Mouse (Mus musculus): ENCODE measurements around the gene Csdc2. TPM values are rescaled to one million over a fixed set of nuclear protein-coding genes. Genes with fewer than 3 reads are reported as not detected.
"Not testable (repeated sequence)": the region's sequence is repeated elsewhere in the genome, so short reads cannot be mapped to it uniquely, and the experiment has no call there.

Gene Csdc2
- polyA plus RNA-seq, 1 experiment = 5.6 TPM

- Histone ChIP-seq H3K36me3 (ENCODE audit: control insufficient read depth, insufficient read depth, low read length) (peaks cover 10% of the 10 kb centered on the region), H3K4me3 (ENCODE audit: insufficient read depth, low read depth, low read length) (no peak overlapping the region), H3K27ac (ENCODE audit: insufficient read depth, low read depth, low read length) (no peak overlapping the region), H3K4me1 (ENCODE audit: control insufficient read depth, insufficient read depth, low read length) (peaks cover 16% of the 10 kb centered on the region; the same call in 1 of the 2 replicates), H3K27me3 (replicated peaks; ENCODE audit: control insufficient read depth, insufficient read depth, low read length) (no peaks in the 10 kb centered on the region)
- no peak for DNase-seq
- WGBS = 74% methylated on average over 2 of the region's 2 CpGs
- no peak for TF ChIP-seq POLR2A (IDR thresholded peaks at IDR 0.05; ENCODE audit: low read depth, low read length)
- TF ChIP-seq CTCF (conservative IDR thresholded peaks at IDR 0.05; ENCODE audit: insufficient read depth, insufficient read length, low read depth, low read length) = no peak
Measured at GRCm38 (mm10) chr15:81896407-81896806, 40.2 kb upstream of the Csdc2 start.

- H3K27me3 ChIP-seq (replicated peaks; ENCODE audit: control insufficient read depth, insufficient read depth, low read length) = no peaks in the 10 kb centered on the region
- no peak overlapping the region for H3K4me3 ChIP-seq (ENCODE audit: insufficient read depth, low read depth, low read length)
- H3K27ac ChIP-seq (ENCODE audit: insufficient read depth, low read depth, low read length) = no peak overlapping the region
- peaks cover 10% of the 10 kb centered on the region for H3K36me3 ChIP-seq (ENCODE audit: control insufficient read depth, insufficient read depth, low read length)
- peak; percentile 71 for DNase-seq
- no peak for TF ChIP-seq POLR2A (IDR thresholded peaks at IDR 0.05; ENCODE audit: low read depth, low read length)
- TF ChIP-seq CTCF (conservative IDR thresholded peaks at IDR 0.05; ENCODE audit: insufficient read depth, insufficient read length, low read depth, low read length) = no peak
- peaks cover 12% of the 10 kb centered on the region; the same call in 1 of the 2 replicates for H3K4me1 ChIP-seq (ENCODE audit: control insufficient read depth, insufficient read depth, low read length)
- WGBS = 65% methylated on average over 5 of the region's 5 CpGs
Measured at GRCm38 (mm10) chr15:81897607-81898285, 38.8 kb upstream of the Csdc2 start.

GRCm38 (mm10) chr15:81898751-81899150 lies 37.8 kb upstream of the Csdc2 start:
- no peaks in the 10 kb centered on the region for H3K27me3 ChIP-seq (replicated peaks; ENCODE audit: control insufficient read depth, insufficient read depth, low read length)
- H3K4me1 ChIP-seq (ENCODE audit: control insufficient read depth, insufficient read depth, low read length) = peaks cover 12% of the 10 kb centered on the region; the same call in 1 of the 2 replicates
- no peak for TF ChIP-seq CTCF (conservative IDR thresholded peaks at IDR 0.05; ENCODE audit: insufficient read depth, insufficient read length, low read depth, low read length)
- no peak for TF ChIP-seq POLR2A (IDR thresholded peaks at IDR 0.05; ENCODE audit: low read depth, low read length)
- WGBS = 48% methylated on average over 2 of the region's 2 CpGs
- H3K4me3 ChIP-seq (ENCODE audit: insufficient read depth, low read depth, low read length) = no peak overlapping the region
- peaks cover 10% of the 10 kb centered on the region for H3K36me3 ChIP-seq (ENCODE audit: control insufficient read depth, insufficient read depth, low read length)
- no peak overlapping the region for H3K27ac ChIP-seq (ENCODE audit: insufficient read depth, low read depth, low read length)
- DNase-seq = no peak

- H3K36me3 ChIP-seq (ENCODE audit: control insufficient read depth, insufficient read depth, low read length) = peaks cover 5% of the 10 kb centered on the region
- no peak overlapping the region for H3K27ac ChIP-seq (ENCODE audit: insufficient read depth, low read depth, low read length)
- TF ChIP-seq CTCF (conservative IDR thresholded peaks at IDR 0.05; ENCODE audit: insufficient read depth, insufficient read length, low read depth, low read length) (peak; percentile 62), POLR2A (IDR thresholded peaks at IDR 0.05; ENCODE audit: low read depth, low read length) (no peak)
- WGBS = 40% methylated on average over 2 of the region's 2 CpGs
- DNase-seq = peak; percentile 73
- H3K27me3 ChIP-seq (replicated peaks; ENCODE audit: control insufficient read depth, insufficient read depth, low read length) = no peaks in the 10 kb centered on the region
- no peak overlapping the region for H3K4me3 ChIP-seq (ENCODE audit: insufficient read depth, low read depth, low read length)
- H3K4me1 ChIP-seq (ENCODE audit: control insufficient read depth, insufficient read depth, low read length) = no peaks in the 10 kb centered on the region
Measured at GRCm38 (mm10) chr15:81904939-81905338, 31.6 kb upstream of the Csdc2 start.

- Histone ChIP-seq H3K27ac (ENCODE audit: insufficient read depth, low read depth, low read length) (no peak overlapping the region), H3K4me3 (ENCODE audit: insufficient read depth, low read depth, low read length) (no peak overlapping the region), H3K4me1 (ENCODE audit: control insufficient read depth, insufficient read depth, low read length) (no peaks in the 10 kb centered on the region), H3K27me3 (replicated peaks; ENCODE audit: control insufficient read depth, insufficient read depth, low read length) (no peaks in the 10 kb centered on the region), H3K36me3 (ENCODE audit: control insufficient read depth, insufficient read depth, low read length) (peaks cover 4% of the 10 kb centered on the region)
- 86% methylated on average over 8 of the region's 8 CpGs for WGBS
- TF ChIP-seq POLR2A (IDR thresholded peaks at IDR 0.05; ENCODE audit: low read depth, low read length) = no peak
- no peak for TF ChIP-seq CTCF (conservative IDR thresholded peaks at IDR 0.05; ENCODE audit: insufficient read depth, insufficient read length, low read depth, low read length)
- no peak for DNase-seq
Measured at GRCm38 (mm10) chr15:81907953-81908352, 28.6 kb upstream of the Csdc2 start.

GRCm38 (mm10) chr15:81908767-81909166 lies 27.8 kb upstream of the Csdc2 start:
- H3K36me3 ChIP-seq (ENCODE audit: control insufficient read depth, insufficient read depth, low read length); H3K4me3 ChIP-seq (ENCODE audit: insufficient read depth, low read depth, low read length); H3K27me3 ChIP-seq (replicated peaks; ENCODE audit: control insufficient read depth, insufficient read depth, low read length); DNase-seq; H3K4me1 ChIP-seq (ENCODE audit: control insufficient read depth, insufficient read depth, low read length); H3K27ac ChIP-seq (ENCODE audit: insufficient read depth, low read depth, low read length): not testable (repeated sequence)
- WGBS = 88% methylated on average over 4 of the region's 4 CpGs

GRCm38 (mm10) chr15:81912498-81912897 lies 24.1 kb upstream of the Csdc2 start:
- TF ChIP-seq POLR2A (IDR thresholded peaks at IDR 0.05; ENCODE audit: low read depth, low read length) (no peak), CTCF (conservative IDR thresholded peaks at IDR 0.05; ENCODE audit: insufficient read depth, insufficient read length, low read depth, low read length) (no peak)

More at GRCm38 (mm10) chr15:81912498-81912897, 24.1 kb upstream of the Csdc2 start:
- H3K4me1 ChIP-seq (ENCODE audit: control insufficient read depth, insufficient read depth, low read length) = no peaks in the 10 kb centered on the region
- WGBS = 55% methylated on average over 2 of the region's 2 CpGs
- H3K27me3 ChIP-seq (replicated peaks; ENCODE audit: control insufficient read depth, insufficient read depth, low read length) = no peaks in the 10 kb centered on the region
- peaks cover 2% of the 10 kb centered on the region for H3K36me3 ChIP-seq (ENCODE audit: control insufficient read depth, insufficient read depth, low read length)
- no peak overlapping the region for H3K4me3 ChIP-seq (ENCODE audit: insufficient read depth, low read depth, low read length)
- H3K27ac ChIP-seq (ENCODE audit: insufficient read depth, low read depth, low read length) = no peak overlapping the region
- DNase-seq = no peak
